Mouse (Mus musculus) limb, embryonic 14.5 days (tissue): Measurements from ENCODE around the gene Cebpg. TPM values are rescaled to one million over a fixed set of nuclear protein-coding genes. Genes with fewer than 3 reads are reported as not detected.

ENCODE experiments used
- ATAC-seq: fragments of 200-750 bp; cut with Nextera tagmentation; 2 replicates; pipeline ENCODE4 v1.8.0; 2017; ENCODE audit warnings: low read depth, moderate number of reproducible peaks, moderate TSS enrichment; ENCODE audit not compliant: low FRiP score
- DNase-seq: peaks from one replicate; pipeline ENCODE4 v3.0.0-alpha.2; 2015; ENCODE audit warnings: low spot score
- H3K27ac ChIP-seq: fragments of 300-500 bp; sonication (generic); replicated peaks from 2 replicates; pipeline ENCODE4 v1.5.1; 2014; ENCODE audit warnings: low read depth, mild to moderate bottlenecking, low read length, moderate library complexity, mixed read lengths
- H3K27me3 ChIP-seq: fragments of 300-500 bp; sonication (generic); 2 replicates; pipeline ENCODE4 v1.6.1; 2014; ENCODE audit warnings: low read length, mixed read lengths; ENCODE audit not compliant: control insufficient read depth, insufficient read depth
- H3K36me3 ChIP-seq: fragments of 300-500 bp; sonication (generic); 2 replicates; pipeline ENCODE4 v1.6.1; 2014; ENCODE audit warnings: mild to moderate bottlenecking, low read length, moderate library complexity, mixed read lengths; ENCODE audit not compliant: control insufficient read depth, insufficient read depth
- H3K4me1 ChIP-seq: fragments of 300-500 bp; sonication (generic); 2 replicates; pipeline ENCODE4 v1.6.1; 2014; ENCODE audit warnings: antibody characterized with exemption, low read length, mixed read lengths; ENCODE audit not compliant: control insufficient read depth, insufficient read depth
- H3K4me2 ChIP-seq: fragments of 300-500 bp; sonication (generic); replicated peaks from 2 replicates; pipeline ENCODE4 v1.6.1; 2014; ENCODE audit warnings: low read depth, mild to moderate bottlenecking, low read length, moderate library complexity; ENCODE audit not compliant: severe bottlenecking
- H3K4me3 ChIP-seq: fragments of 300-500 bp; sonication (generic); replicated peaks from 2 replicates; pipeline ENCODE4 v1.5.1; 2014; ENCODE audit warnings: low read length
- H3K9ac ChIP-seq: fragments of 300-500 bp; sonication (generic); 2 replicates; pipeline ENCODE4 v1.6.1; 2014; ENCODE audit warnings: mild to moderate bottlenecking, low read depth, low read length, moderate library complexity; ENCODE audit not compliant: severe bottlenecking
- H3K9me3 ChIP-seq: fragments of 300-500 bp; sonication (generic); 2 replicates; pipeline ENCODE4 v1.6.1; 2016; ENCODE audit warnings: low read length; ENCODE audit not compliant: control insufficient read depth
- POLR2A ChIP-seq: fragments of 200-500 bp; IDR thresholded peaks from 2 replicates; pipeline ENCODE4 v1.8.0; 2012; ENCODE audit warnings: inconsistent platforms, mild to moderate bottlenecking, moderate library complexity, borderline replicate concordance; ENCODE audit not compliant: insufficient read depth, insufficient read length; ENCODE audit errors: extremely low read depth
- WGBS: fragments of 180-500 bp; shearing (Covaris S2); extraction: QIAGEN DNeasy Blood & Tissue Kit; methylation state at CpG from one replicate; pipeline ENCODE4 v1.1.7; 2014; 5-methylcytosine and 5-hydroxymethylcytosine counted together
- polyA plus RNA-seq, 2 experiments: library from polyadenylated mRNA; depleted of rRNA in 1 of 2; stranded (reverse) in 1 of 2; unstranded in 1 of 2; fragments of >200 nt; fragmentation: Nextera tagmentation in 1 of 2; extraction: Ambion mirVana in 1 of 2; gene quantifications; 2 replicates each; pipeline versions ENCODE4 v1.2.1 to v1.2.3; 2012 to 2014

Cebpg gene
- polyA plus RNA-seq, 2 experiments = 27.6 to 39.3 TPM

- Histone ChIP-seq H3K4me3 (no peak overlapping the region), H3K36me3 (no peaks in the 10 kb centered on the region), H3K27me3 (no peaks in the 10 kb centered on the region), H3K9me3 (no peaks in the 10 kb centered on the region), H3K4me1 (peaks cover 10% of the 10 kb centered on the region), H3K27ac (no peak overlapping the region), H3K9ac (no peak overlapping the region), H3K4me2 (no peak overlapping the region)
- 82% methylated on average over 4 of the region's 4 CpGs for WGBS
- no peak for TF ChIP-seq POLR2A
- no peak for DNase-seq
- no peak for ATAC-seq
Measured at GRCm38 (mm10) chr7:35057569-35057968, 1.2 kb upstream of the Cebpg start.

GRCm38 (mm10) chr7:35056999-35057398 is 626 bp upstream of the Cebpg start:
- Histone ChIP-seq H3K36me3 (no peaks in the 10 kb centered on the region), H3K9me3 (no peaks in the 10 kb centered on the region), H3K9ac (peak overlapping the region; percentile 91), H3K4me1 (peaks cover 10% of the 10 kb centered on the region), H3K27me3 (no peaks in the 10 kb centered on the region), H3K4me3 (peak overlapping the region; percentile 93), H3K4me2 (peak overlapping the region; percentile 74), H3K27ac (no peak overlapping the region)
- DNase-seq = no peak
- WGBS = 21% methylated on average over 10 of the region's 10 CpGs
- no peak for ATAC-seq
- TF ChIP-seq POLR2A = no peak

GRCm38 (mm10) chr7:35055619-35056435 is 546 bp downstream of the Cebpg start:
- Histone ChIP-seq H3K27me3 (no peaks in the 10 kb centered on the region), H3K4me3 (peak overlapping the region; percentile 93), H3K4me1 (peaks cover 10% of the 10 kb centered on the region), H3K9me3 (no peaks in the 10 kb centered on the region), H3K4me2 (peak overlapping the region; percentile 63), H3K9ac (peak overlapping the region; percentile 91), H3K36me3 (0 out of 2 replicates have a peak, but pooled peaks cover under 1% of the 10 kb centered on the region), H3K27ac (peak overlapping the region; percentile 82)
- ATAC-seq = peak; percentile 87
- DNase-seq = no peak
- WGBS = under 1% methylated on average over 43 of the region's 77 CpGs
- TF ChIP-seq POLR2A = no peak

- Histone ChIP-seq H3K9ac (peak overlapping the region; percentile 91), H3K36me3 (peaks cover 7% of the 10 kb centered on the region), H3K27me3 (no peaks in the 10 kb centered on the region), H3K4me3 (peak overlapping the region; percentile 93), H3K9me3 (no peaks in the 10 kb centered on the region), H3K4me1 (peaks cover 10% of the 10 kb centered on the region), H3K27ac (no peak overlapping the region), H3K4me2 (peak overlapping the region; percentile 63)
- ATAC-seq (no peak), DNase-seq (no peak)
- TF ChIP-seq POLR2A = no peak
- 54% methylated on average over 2 of the region's 2 CpGs for WGBS
Measured at GRCm38 (mm10) chr7:35054977-35055618, 1.3 kb downstream of the Cebpg start.

- Histone ChIP-seq H3K27me3 (no peaks in the 10 kb centered on the region), H3K4me3 (no peak overlapping the region), H3K27ac (no peak overlapping the region), H3K4me1 (peaks cover 10% of the 10 kb centered on the region), H3K9ac (no peak overlapping the region), H3K36me3 (peaks cover 10% of the 10 kb centered on the region), H3K4me2 (no peak overlapping the region), H3K9me3 (no peaks in the 10 kb centered on the region)
- no peak for TF ChIP-seq POLR2A
- ATAC-seq (no peak), DNase-seq (no peak)
- 85% methylated on average over 1 of the region's 1 CpGs for WGBS
Measured at GRCm38 (mm10) chr7:35054286-35054685, 2.1 kb downstream of the Cebpg start.
